Mouse (Mus musculus): ENCODE results near the gene Ssxb6. TPM values are rescaled to one million over a fixed set of nuclear protein-coding genes. Genes with fewer than 3 reads are reported as not detected.

The Ssxb6 gene
- polyA plus RNA-seq (2017; shearing (Covaris generic)), result not detected

DNA sequence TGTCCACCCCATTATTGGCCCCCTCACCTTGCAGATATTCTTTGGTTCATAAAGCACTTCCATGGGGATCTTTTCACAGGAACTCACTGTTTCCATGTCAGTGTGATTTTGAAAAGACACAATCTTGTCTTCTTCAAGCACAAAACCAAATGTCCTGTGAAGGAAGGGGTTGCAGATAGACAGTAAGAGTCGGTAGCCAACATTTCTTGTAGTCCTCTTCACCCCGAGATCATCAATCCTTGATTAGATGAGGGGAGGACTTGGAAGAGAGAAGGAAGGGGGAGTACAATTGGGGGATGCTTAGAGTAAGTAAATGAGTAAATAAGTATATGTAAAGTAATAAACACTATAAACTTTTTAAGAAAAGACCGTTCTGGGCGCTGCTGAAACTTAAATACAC, at the start of gene Ssxb6:
TSS of gene Ssxb6 (minus strand) at position 101 of the 400 bp plus-strand sequence.

GRCm38 (mm10) chrX:8591716-8592115, 43.7 kb upstream of the Ssxb6 start, which contains the start of gene Ssxb3:
Gene Ssxb3, minus strand, starts transcription at chrX:8591816.

GRCm38 (mm10) chrX:8524854-8525253, 23.2 kb downstream of the Ssxb6 start, which contains the start of gene Gm14459:
Gene Gm14459, minus strand, starts transcription at chrX:8524954.

Other genes with a start within 250 kb of the Ssxb6 start
- not detected for gene Ssxb10, start 220.8 kb downstream of the Ssxb6 start, polyA plus RNA-seq (2017; shearing (Covaris generic))
- not detected for gene Ssxb9, start 181.3 kb downstream of the Ssxb6 start, polyA plus RNA-seq (2017; shearing (Covaris generic))
- not detected for gene Ssxb1, start 134.9 kb downstream of the Ssxb6 start, polyA plus RNA-seq (2017; shearing (Covaris generic))
- not detected for gene Ssxb2, start 86.5 kb downstream of the Ssxb6 start, polyA plus RNA-seq (2017; shearing (Covaris generic))
- not detected for gene Gm14459, start 23.3 kb downstream of the Ssxb6 start, polyA plus RNA-seq (2017; shearing (Covaris generic))
- not detected for gene Ssxb3, start 43.6 kb upstream of the Ssxb6 start, polyA plus RNA-seq (2017; shearing (Covaris generic))
- not detected for gene Ssxb8, start 142.6 kb upstream of the Ssxb6 start, polyA plus RNA-seq (2017; shearing (Covaris generic))
- not detected for gene Ssx9, start 200.2 kb upstream of the Ssxb6 start, polyA plus RNA-seq (2017; shearing (Covaris generic))

Measured in inflammation-experienced regulatory T-cells, adult 16 weeks (primary cell).